9 mouse cellular contexts compared by ENCODE assay signal in genomic region chr14:55578668-55579269, GRCm38 (mm10). TPM values are rescaled to one million over a fixed set of nuclear protein-coding genes. Genes with fewer than 3 reads are reported as not detected.
DNase-seq lines count a peak whose midpoint lies in the region; ATAC-seq and TF ChIP-seq lines count a peak whose summit lies in the region.
"Had no signal": no experiment of that assay in that cellular context is flagged by ENCODE, and none has a peak within 500 bp of the region (broad histone marks: within the 10 kb centered on the region; RNA-seq: fewer than 3 reads in every experiment).

No protein-coding gene starts in this region.

- no peaks in the 10 kb centered on the region for H3K9me3 ChIP-seq in forebrain, embryonic 14.5 days (replicated peaks; ENCODE audit: control insufficient read depth, low read length)
- no peaks in the 10 kb centered on the region for H3K9me3 ChIP-seq in hindbrain, postnatal 0 days (ENCODE audit: low read length)
- H3K9me3 ChIP-seq in liver, embryonic 11.5 days (ENCODE audit: control insufficient read depth, low read length) = no peaks in the 10 kb centered on the region
- H3K9me3 ChIP-seq in midbrain, embryonic 16.5 days (replicated peaks; ENCODE audit: control insufficient read depth, low read length, poor library complexity, severe bottlenecking) = no peaks in the 10 kb centered on the region

- no peaks in the 10 kb centered on the region for H3K27me3 ChIP-seq in forebrain, embryonic 14.5 days (replicated peaks; ENCODE audit: control insufficient read depth, insufficient read depth, low read length)
- H3K27me3 ChIP-seq in hindbrain, postnatal 0 days (ENCODE audit: insufficient read depth, low read length) = no peaks in the 10 kb centered on the region
- H3K27me3 ChIP-seq in liver, embryonic 11.5 days (replicated peaks; ENCODE audit: control insufficient read depth, insufficient read depth, low read length) = no peaks in the 10 kb centered on the region
- H3K27me3 ChIP-seq in midbrain, embryonic 16.5 days (ENCODE audit: control insufficient read depth, insufficient read depth, low read depth, low read length) = no peaks in the 10 kb centered on the region

- peak overlapping the region; percentile 88 for H3K27ac ChIP-seq in forebrain, embryonic 14.5 days (ENCODE audit: low read depth, low read length)
- peak overlapping the region; percentile 85 for H3K27ac ChIP-seq in hindbrain, postnatal 0 days
- H3K27ac ChIP-seq in liver, embryonic 11.5 days (ENCODE audit: low read depth, low read length) = peak overlapping the region; percentile 81
- H3K27ac ChIP-seq in midbrain, embryonic 16.5 days (ENCODE audit: low read length) = peak overlapping the region; percentile 90

- peaks cover 9% of the 10 kb centered on the region for H3K36me3 ChIP-seq in forebrain, embryonic 14.5 days (ENCODE audit: control insufficient read depth, insufficient read depth, low read length)
- H3K36me3 ChIP-seq in hindbrain, postnatal 0 days (ENCODE audit: insufficient read depth, low read length) = peaks cover 9% of the 10 kb centered on the region; the same call in 1 of the 2 replicates
- H3K36me3 ChIP-seq in liver, embryonic 11.5 days (ENCODE audit: control insufficient read depth, insufficient read depth, low read length) = peaks cover 13% of the 10 kb centered on the region; the same call in 1 of the 2 replicates
- H3K36me3 ChIP-seq in midbrain, embryonic 16.5 days (ENCODE audit: control insufficient read depth, insufficient read depth, low read length) = no peaks in the 10 kb centered on the region

- no peak for TF ChIP-seq CTCF in hindbrain, postnatal 0 days (IDR thresholded peaks at IDR 0.05; ENCODE audit: low read depth)

- peaks cover 6% of the 10 kb centered on the region; the same call in 1 of the 2 replicates for H3K4me1 ChIP-seq in forebrain, embryonic 14.5 days (ENCODE audit: control insufficient read depth, insufficient read depth, low read length)
- no peaks in the 10 kb centered on the region for H3K4me1 ChIP-seq in hindbrain, postnatal 0 days (ENCODE audit: insufficient read depth, low read length)
- peaks cover 20% of the 10 kb centered on the region for H3K4me1 ChIP-seq in liver, embryonic 11.5 days (replicated peaks; ENCODE audit: control insufficient read depth, insufficient read depth, low read length)
- H3K4me1 ChIP-seq in midbrain, embryonic 16.5 days (ENCODE audit: control insufficient read depth, insufficient read depth, low read length) = peaks cover 11% of the 10 kb centered on the region

- H3K9ac ChIP-seq in forebrain, embryonic 14.5 days (ENCODE audit: low read length) = peak overlapping the region; percentile 94
- H3K9ac ChIP-seq in hindbrain, postnatal 0 days (replicated peaks; ENCODE audit: low read length) = peak overlapping the region; percentile 83
- H3K9ac ChIP-seq in liver, embryonic 11.5 days (ENCODE audit: low read depth, low read length) = peak overlapping the region; percentile 88
- H3K9ac ChIP-seq in midbrain, embryonic 16.5 days (ENCODE audit: low read depth, low read length) = peak overlapping the region; percentile 73

- 29% methylated on average over 6 of the region's 6 CpGs for WGBS in forebrain, embryonic 14.5 days
- 38% methylated on average over 6 of the region's 6 CpGs for WGBS in hindbrain, postnatal 0 days
- WGBS in liver, embryonic 11.5 days = 17% methylated on average over 6 of the region's 6 CpGs
- 32% methylated on average over 6 of the region's 6 CpGs for WGBS in midbrain, embryonic 16.5 days

- peak; percentile 65 for DNase-seq in layer of hippocampus, adult 11-12 months (ENCODE audit: low spot score)
- DNase-seq in layer of hippocampus, postnatal 25 days (ENCODE audit: extremely low spot score in 1 of 2, low spot score in 1 of 2) = no peak
- DNase-seq in adrenal gland, adult 2 months = peak; percentile 84
- peak; percentile 55 for DNase-seq in forebrain, embryonic 14.5 days (ENCODE audit: low spot score)
- DNase-seq in hindbrain, postnatal 0 days (ENCODE audit: low spot score) = peak; percentile 64
- DNase-seq in liver, embryonic 11.5 days (ENCODE audit: low spot score) = peak; percentile 56
- DNase-seq in yolk sac, embryonic 10.5 days (ENCODE audit: low spot score) = no peak

- ATAC-seq in forebrain, embryonic 14.5 days = no peak
- peak; percentile 24 for ATAC-seq in hindbrain, postnatal 0 days
- ATAC-seq in liver, embryonic 11.5 days (replicated peaks; ENCODE audit: low FRiP score) = peak; percentile 58
- ATAC-seq in midbrain, embryonic 16.5 days = peak; percentile 44

- peak overlapping the region; percentile 65 for H3K4me3 ChIP-seq in forebrain, embryonic 14.5 days (ENCODE audit: low read depth, low read length)
- peak overlapping the region; percentile 57 for H3K4me3 ChIP-seq in hindbrain, postnatal 0 days (ENCODE audit: low read length)
- peak overlapping the region; percentile 72 for H3K4me3 ChIP-seq in liver, embryonic 11.5 days (ENCODE audit: low read depth, low read length)
- peak overlapping the region; percentile 49 for H3K4me3 ChIP-seq in midbrain, embryonic 16.5 days (ENCODE audit: low read depth, low read length)

- peak overlapping the region; percentile 89 for H3K4me2 ChIP-seq in forebrain, embryonic 14.5 days (ENCODE audit: low read length)
- peak overlapping the region; percentile 92 for H3K4me2 ChIP-seq in hindbrain, postnatal 0 days (ENCODE audit: low read depth, low read length)
- H3K4me2 ChIP-seq in liver, embryonic 11.5 days = peak overlapping the region; percentile 77
- H3K4me2 ChIP-seq in midbrain, embryonic 16.5 days (ENCODE audit: low read length) = peak overlapping the region; percentile 76

RNA-seq across cellular contexts. Expression of gene Psme1, which starts 0.8 kb away (rescaled TPM):
- total RNA-seq in layer of hippocampus, postnatal 25 days (2021) = 10 to 100 TPM; 49.3 to 56.6 TPM
- 100 to 1,000 TPM; 207 to 360 TPM for total RNA-seq in adrenal gland, adult 2 months (2021)
- 87.3 and 96.4 TPM in 2 replicates for polyA plus RNA-seq in adrenal gland, adult 2 months (2012; rRNA removed)
- polyA plus RNA-seq in forebrain, embryonic 14.5 days (2014; fragmentation: Nextera tagmentation; extraction: Ambion mirVana) = 192 and 204 TPM in 2 replicates
- total RNA-seq in hindbrain, postnatal 0 days (2014; rRNA removed) = 86.5 and 128 TPM in 2 replicates
- 226 and 244 TPM in 2 replicates for polyA plus RNA-seq in hindbrain, postnatal 0 days (2015; fragmentation: Nextera tagmentation; extraction: Ambion mirVana)
- 172 and 177 TPM in 2 replicates for polyA plus RNA-seq in liver, embryonic 11.5 days (2014; fragmentation: Nextera tagmentation; extraction: Ambion mirVana)
- polyA plus RNA-seq in midbrain, embryonic 16.5 days (2015; fragmentation: Nextera tagmentation; extraction: Ambion mirVana) = 238 and 262 TPM in 2 replicates

RNA-seq across cellular contexts. Expression of gene Fitm1, which starts 3.4 kb away (rescaled TPM):
- not detected for total RNA-seq in layer of hippocampus, postnatal 25 days (2021)
- total RNA-seq in adrenal gland, adult 2 months (2021) = 1 to 10 TPM in 1 of 2 experiments, under 1 TPM in 1; 0.41 to 1.5 TPM
- 3.8 and 5.6 TPM in 2 replicates for polyA plus RNA-seq in adrenal gland, adult 2 months (2012; rRNA removed)
- not detected in 2 replicates for polyA plus RNA-seq in forebrain, embryonic 14.5 days (2014; fragmentation: Nextera tagmentation; extraction: Ambion mirVana)
- 2.9 TPM in 1 of 2 replicates, not detected in the other for total RNA-seq in hindbrain, postnatal 0 days (2014; rRNA removed)
- 0.25 TPM in 1 of 2 replicates, not detected in the other for polyA plus RNA-seq in hindbrain, postnatal 0 days (2015; fragmentation: Nextera tagmentation; extraction: Ambion mirVana)
- 2.2 and 2.6 TPM in 2 replicates for polyA plus RNA-seq in liver, embryonic 11.5 days (2014; fragmentation: Nextera tagmentation; extraction: Ambion mirVana)
- polyA plus RNA-seq in midbrain, embryonic 16.5 days (2015; fragmentation: Nextera tagmentation; extraction: Ambion mirVana) = 0.22 TPM in 1 of 2 replicates, not detected in the other
- total RNA-seq: layer of hippocampus, postnatal 10 days had no signal

RNA-seq across cellular contexts. Expression of gene Emc9, which starts 6.3 kb away (rescaled TPM):
- 10 to 100 TPM; 47.2 to 56.6 TPM for total RNA-seq in layer of hippocampus, postnatal 25 days (2021)
- total RNA-seq in adrenal gland, adult 2 months (2021) = 10 to 100 TPM; 24.5 to 38.4 TPM
- polyA plus RNA-seq in adrenal gland, adult 2 months (2012; rRNA removed) = 59.2 and 62.9 TPM in 2 replicates
- polyA plus RNA-seq in forebrain, embryonic 14.5 days (2014; fragmentation: Nextera tagmentation; extraction: Ambion mirVana) = 13.9 and 17.6 TPM in 2 replicates
- 26.6 and 51.6 TPM in 2 replicates for total RNA-seq in hindbrain, postnatal 0 days (2014; rRNA removed)
- polyA plus RNA-seq in hindbrain, postnatal 0 days (2015; fragmentation: Nextera tagmentation; extraction: Ambion mirVana) = 79.0 and 82.2 TPM in 2 replicates
- 44.5 and 46.2 TPM in 2 replicates for polyA plus RNA-seq in liver, embryonic 11.5 days (2014; fragmentation: Nextera tagmentation; extraction: Ambion mirVana)
- polyA plus RNA-seq in midbrain, embryonic 16.5 days (2015; fragmentation: Nextera tagmentation; extraction: Ambion mirVana) = 31.6 and 46.9 TPM in 2 replicates

RNA-seq across cellular contexts. Expression of gene Psme2, which starts 12.1 kb away (rescaled TPM):
- 10 to 100 TPM; 47.9 to 55.6 TPM for total RNA-seq in layer of hippocampus, postnatal 25 days (2021)
- 100 to 1,000 TPM; 329 to 332 TPM for total RNA-seq in adrenal gland, adult 2 months (2021)
- 49.2 and 65.1 TPM in 2 replicates for polyA plus RNA-seq in adrenal gland, adult 2 months (2012; rRNA removed)
- polyA plus RNA-seq in forebrain, embryonic 14.5 days (2014; fragmentation: Nextera tagmentation; extraction: Ambion mirVana) = 206 and 213 TPM in 2 replicates
- 51.9 and 57.6 TPM in 2 replicates for total RNA-seq in hindbrain, postnatal 0 days (2014; rRNA removed)
- 163 and 208 TPM in 2 replicates for polyA plus RNA-seq in hindbrain, postnatal 0 days (2015; fragmentation: Nextera tagmentation; extraction: Ambion mirVana)
- polyA plus RNA-seq in liver, embryonic 11.5 days (2014; fragmentation: Nextera tagmentation; extraction: Ambion mirVana) = 256 and 277 TPM in 2 replicates
- 174 and 183 TPM in 2 replicates for polyA plus RNA-seq in midbrain, embryonic 16.5 days (2015; fragmentation: Nextera tagmentation; extraction: Ambion mirVana)

RNA-seq across cellular contexts. Expression of gene Rnf31, which starts 12.7 kb away (rescaled TPM):
- 10 to 100 TPM; 36.4 to 41.9 TPM for total RNA-seq in layer of hippocampus, postnatal 25 days (2021)
- 10 to 100 TPM; 30.8 to 36.6 TPM for total RNA-seq in adrenal gland, adult 2 months (2021)
- polyA plus RNA-seq in adrenal gland, adult 2 months (2012; rRNA removed) = 37.2 and 38.9 TPM in 2 replicates
- 11.0 and 13.0 TPM in 2 replicates for polyA plus RNA-seq in forebrain, embryonic 14.5 days (2014; fragmentation: Nextera tagmentation; extraction: Ambion mirVana)
- 23.6 and 25.5 TPM in 2 replicates for total RNA-seq in hindbrain, postnatal 0 days (2014; rRNA removed)
- 21.0 and 21.2 TPM in 2 replicates for polyA plus RNA-seq in hindbrain, postnatal 0 days (2015; fragmentation: Nextera tagmentation; extraction: Ambion mirVana)
- 21.2 and 23.1 TPM in 2 replicates for polyA plus RNA-seq in liver, embryonic 11.5 days (2014; fragmentation: Nextera tagmentation; extraction: Ambion mirVana)
- polyA plus RNA-seq in midbrain, embryonic 16.5 days (2015; fragmentation: Nextera tagmentation; extraction: Ambion mirVana) = 24.6 and 27.2 TPM in 2 replicates

Comparison
In these comparisons a context has a peak if more than half of its experiments do, and no peak if none do; other contexts are left out.
1. DNase-seq: peak in layer of hippocampus, adult 11-12 months (single experiment), adrenal gland, adult 2 months (single experiment), forebrain, embryonic 14.5 days (single experiment), hindbrain, postnatal 0 days (single experiment) and liver, embryonic 11.5 days (single experiment); none in layer of hippocampus, postnatal 25 days (0 of 2) and yolk sac, embryonic 10.5 days (single experiment).
2. Peak in every context shown above with its lines, with median percentiles within 50 percentile points of each other: H3K27ac ChIP-seq, H3K4me2 ChIP-seq, H3K4me3 ChIP-seq and H3K9ac ChIP-seq.